Mouse (Mus musculus): ENCODE data around the gene Chd8. TPM values are rescaled to one million over a fixed set of nuclear protein-coding genes. Genes with fewer than 3 reads are reported as not detected.
"Not testable (repeated sequence)": the region's sequence is repeated elsewhere in the genome, so short reads cannot be mapped to it uniquely, and the experiment has no call there.

Gene Chd8
- total RNA-seq (2017): 78.1 and 88.8 TPM in 2 replicates

GRCm38 (mm10) chr14:52257484-52258213 lies at the start of gene Chd8:
Chd8 (minus strand) TSS chr14:52257780.
- ATAC-seq (replicated peaks in 1 of 2; ENCODE audit: insufficient read depth in 1 of 2, low FRiP score in 2 of 2, low TSS enrichment in 1 of 2, low read depth in 1 of 2, poor library complexity in 2 of 2, severe bottlenecking in 2 of 2): peak; percentile 100

GRCm38 (mm10) chr14:52306100-52306499 lies 48.5 kb upstream of the Chd8 start:
- no peak for ATAC-seq (replicated peaks in 1 of 2; ENCODE audit: insufficient read depth in 1 of 2, low FRiP score in 2 of 2, low TSS enrichment in 1 of 2, low read depth in 1 of 2, poor library complexity in 2 of 2, severe bottlenecking in 2 of 2)

GRCm38 (mm10) chr14:52304644-52305271 lies 47.2 kb upstream of the Chd8 start, which contains the start of gene Mettl3:
Mettl3 (minus strand) TSS chr14:52305128.
- ATAC-seq (replicated peaks in 1 of 2; ENCODE audit: insufficient read depth in 1 of 2, low FRiP score in 2 of 2, low TSS enrichment in 1 of 2, low read depth in 1 of 2, poor library complexity in 2 of 2, severe bottlenecking in 2 of 2): peak; percentile 95 to 96

DNA sequence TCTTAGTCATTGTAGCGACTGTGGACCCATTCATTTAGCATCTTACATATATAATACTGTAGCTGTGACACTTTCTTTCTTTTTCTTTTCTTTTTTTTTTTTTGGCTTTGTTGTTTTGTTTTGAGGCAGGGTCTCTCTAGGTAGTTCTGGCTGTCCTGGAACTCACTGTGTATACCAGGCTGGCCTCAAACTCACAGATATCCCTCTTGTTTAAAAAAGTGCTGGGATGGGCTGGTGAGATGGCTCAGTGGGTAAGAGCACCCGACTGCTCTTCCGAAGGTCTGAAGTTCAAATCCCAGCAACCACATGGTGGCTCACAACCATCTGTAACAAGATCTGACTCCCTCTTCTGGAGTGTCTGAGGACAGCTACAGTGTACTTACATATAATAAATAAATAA lies 45.9 kb upstream of the Chd8 start:
- ATAC-seq (replicated peaks in 1 of 2; ENCODE audit: insufficient read depth in 1 of 2, low FRiP score in 2 of 2, low TSS enrichment in 1 of 2, low read depth in 1 of 2, poor library complexity in 2 of 2, severe bottlenecking in 2 of 2): not testable (repeated sequence)

- ATAC-seq (replicated peaks in 1 of 2; ENCODE audit: insufficient read depth in 1 of 2, low FRiP score in 2 of 2, low TSS enrichment in 1 of 2, low read depth in 1 of 2, poor library complexity in 2 of 2, severe bottlenecking in 2 of 2): peak in 1 of 2 experiments; percentile 69; a peak in 2 of 4 replicates
Observed at GRCm38 (mm10) chr14:52295558-52296264, 38.1 kb upstream of the Chd8 start.

GRCm38 (mm10) chr14:52284191-52284590 lies 26.6 kb upstream of the Chd8 start:
- ATAC-seq (replicated peaks in 1 of 2; ENCODE audit: insufficient read depth in 1 of 2, low FRiP score in 2 of 2, low TSS enrichment in 1 of 2, low read depth in 1 of 2, poor library complexity in 2 of 2, severe bottlenecking in 2 of 2): no peak

- ATAC-seq (replicated peaks in 1 of 2; ENCODE audit: insufficient read depth in 1 of 2, low FRiP score in 2 of 2, low TSS enrichment in 1 of 2, low read depth in 1 of 2, poor library complexity in 2 of 2, severe bottlenecking in 2 of 2): no peak
Observed at GRCm38 (mm10) chr14:52283629-52284028, 26.0 kb upstream of the Chd8 start.

DNA sequence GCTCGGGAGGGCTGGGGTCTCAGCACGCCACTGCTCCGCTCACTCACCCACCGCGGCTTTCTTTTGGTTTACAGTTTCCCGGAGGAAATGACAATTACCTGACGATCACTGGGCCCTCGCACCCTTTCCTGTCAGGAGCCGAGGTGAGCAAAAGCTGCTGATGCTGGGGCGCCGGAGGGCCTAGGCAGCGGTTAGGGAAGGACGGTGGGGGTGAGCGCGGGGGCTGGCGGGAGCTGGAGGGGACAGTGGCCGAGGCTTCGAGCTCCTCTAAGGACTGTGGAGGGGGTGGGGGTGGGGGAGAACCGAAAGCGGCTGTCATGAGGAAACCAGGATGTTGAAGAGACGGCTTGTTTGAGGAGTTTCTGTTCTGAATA lies 22.2 kb upstream of the Chd8 start:
- peak in 1 of 2 experiments; percentile 23; a peak in 2 of 4 replicates for ATAC-seq (replicated peaks in 1 of 2; ENCODE audit: insufficient read depth in 1 of 2, low FRiP score in 2 of 2, low TSS enrichment in 1 of 2, low read depth in 1 of 2, poor library complexity in 2 of 2, severe bottlenecking in 2 of 2)

GRCm38 (mm10) chr14:52278932-52279746 lies 21.6 kb upstream of the Chd8 start, which contains the start of the genes Tox4 and Rab2b:
Tox4 (plus strand) TSS chr14:52279146.
Rab2b (minus strand) TSS chr14:52279545.
- ATAC-seq (replicated peaks in 1 of 2; ENCODE audit: insufficient read depth in 1 of 2, low FRiP score in 2 of 2, low TSS enrichment in 1 of 2, low read depth in 1 of 2, poor library complexity in 2 of 2, severe bottlenecking in 2 of 2): peak; percentile 97 to 98

GRCm38 (mm10) chr14:52277210-52277609 lies 19.6 kb upstream of the Chd8 start:
- ATAC-seq (replicated peaks in 1 of 2; ENCODE audit: insufficient read depth in 1 of 2, low FRiP score in 2 of 2, low TSS enrichment in 1 of 2, low read depth in 1 of 2, poor library complexity in 2 of 2, severe bottlenecking in 2 of 2): no peak

GRCm38 (mm10) chr14:52272781-52273180 lies 15.2 kb upstream of the Chd8 start:
- no peak for ATAC-seq (replicated peaks in 1 of 2; ENCODE audit: insufficient read depth in 1 of 2, low FRiP score in 2 of 2, low TSS enrichment in 1 of 2, low read depth in 1 of 2, poor library complexity in 2 of 2, severe bottlenecking in 2 of 2)

DNA sequence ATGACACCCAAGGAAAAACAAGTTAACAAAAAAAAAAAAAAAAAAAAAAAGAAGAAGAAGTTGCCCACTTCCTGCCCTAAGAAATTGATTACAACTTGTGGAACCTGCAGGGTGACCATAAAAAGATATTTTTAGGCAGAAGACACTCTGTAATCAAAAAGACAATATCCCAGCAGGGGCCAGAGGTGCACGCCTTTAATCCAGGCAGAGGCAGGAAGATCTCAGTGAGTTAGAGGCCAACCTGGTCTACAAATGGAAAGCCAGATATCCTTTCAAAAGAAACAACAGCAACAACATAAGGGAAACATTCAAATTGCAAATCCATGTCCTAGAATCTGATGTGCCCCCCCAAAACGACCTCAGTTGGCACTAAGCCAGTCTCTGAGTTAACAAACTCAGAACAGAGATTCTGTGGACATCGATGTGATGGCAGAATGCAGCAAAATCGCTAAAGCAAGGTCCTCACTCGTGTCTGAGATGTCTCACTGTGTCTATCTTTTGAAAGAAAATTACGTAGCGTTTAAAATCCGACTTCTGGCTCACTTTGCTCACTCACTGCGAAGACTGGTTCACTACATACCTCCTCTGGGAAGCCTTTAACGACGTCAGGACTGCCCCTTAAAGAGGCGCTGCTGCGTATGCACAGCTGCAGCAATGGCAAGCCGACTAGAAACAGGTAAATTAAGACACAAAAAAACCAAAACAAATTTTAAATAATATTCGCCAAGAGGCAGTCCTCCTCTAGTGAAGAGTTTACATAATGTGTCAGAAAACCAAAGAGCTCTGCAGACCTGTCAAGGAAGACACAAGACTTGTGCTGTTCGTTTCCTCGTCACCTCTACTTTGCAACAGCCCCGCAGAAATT lies 1.0 kb downstream of the Chd8 start:
- ATAC-seq (replicated peaks in 1 of 2; ENCODE audit: insufficient read depth in 1 of 2, low FRiP score in 2 of 2, low TSS enrichment in 1 of 2, low read depth in 1 of 2, poor library complexity in 2 of 2, severe bottlenecking in 2 of 2): no peak

DNA sequence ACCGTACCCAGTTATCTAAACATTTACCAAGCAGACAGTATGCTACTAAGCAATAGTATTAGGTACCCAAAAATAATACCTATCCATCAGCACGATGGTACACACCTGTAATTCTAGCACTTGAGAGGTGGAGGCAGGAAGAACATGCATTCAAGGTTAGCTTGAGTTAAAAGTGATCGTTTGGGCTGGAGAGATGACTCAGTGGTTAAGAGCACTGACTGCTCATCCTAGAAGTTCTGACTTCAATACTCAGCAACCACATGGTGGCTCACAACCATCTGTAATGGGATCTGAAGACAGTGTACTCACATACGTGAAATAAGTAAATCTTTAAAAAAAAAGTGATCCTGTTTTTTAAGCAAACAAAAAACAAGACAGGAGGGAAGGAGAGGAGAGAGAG lies 11.5 kb downstream of the Chd8 start:
- no peak for ATAC-seq (replicated peaks in 1 of 2; ENCODE audit: insufficient read depth in 1 of 2, low FRiP score in 2 of 2, low TSS enrichment in 1 of 2, low read depth in 1 of 2, poor library complexity in 2 of 2, severe bottlenecking in 2 of 2)

DNA sequence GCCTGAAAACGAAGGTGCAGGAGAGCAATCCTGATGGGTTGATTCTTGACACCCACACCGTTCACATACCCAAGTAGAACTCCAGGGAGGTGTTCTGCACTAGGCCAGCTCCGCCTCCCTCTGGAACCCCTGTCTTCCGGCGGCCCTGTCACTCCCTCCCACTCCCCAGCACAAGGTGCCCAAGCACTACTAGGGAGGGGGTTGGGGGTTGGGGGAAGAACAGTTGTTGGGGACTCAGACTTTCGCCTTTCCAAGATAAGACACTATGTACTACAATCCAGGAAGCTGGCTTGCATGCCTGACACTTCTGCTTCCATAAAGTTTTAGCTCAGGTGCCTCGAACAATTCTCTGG lies 12.9 kb downstream of the Chd8 start:
- ATAC-seq (replicated peaks in 1 of 2; ENCODE audit: insufficient read depth in 1 of 2, low FRiP score in 2 of 2, low TSS enrichment in 1 of 2, low read depth in 1 of 2, poor library complexity in 2 of 2, severe bottlenecking in 2 of 2): no peak

GRCm38 (mm10) chr14:52244041-52244689 lies 13.4 kb downstream of the Chd8 start:
- ATAC-seq (replicated peaks in 1 of 2; ENCODE audit: insufficient read depth in 1 of 2, low FRiP score in 2 of 2, low TSS enrichment in 1 of 2, low read depth in 1 of 2, poor library complexity in 2 of 2, severe bottlenecking in 2 of 2): peak; percentile 99 to 100

DNA sequence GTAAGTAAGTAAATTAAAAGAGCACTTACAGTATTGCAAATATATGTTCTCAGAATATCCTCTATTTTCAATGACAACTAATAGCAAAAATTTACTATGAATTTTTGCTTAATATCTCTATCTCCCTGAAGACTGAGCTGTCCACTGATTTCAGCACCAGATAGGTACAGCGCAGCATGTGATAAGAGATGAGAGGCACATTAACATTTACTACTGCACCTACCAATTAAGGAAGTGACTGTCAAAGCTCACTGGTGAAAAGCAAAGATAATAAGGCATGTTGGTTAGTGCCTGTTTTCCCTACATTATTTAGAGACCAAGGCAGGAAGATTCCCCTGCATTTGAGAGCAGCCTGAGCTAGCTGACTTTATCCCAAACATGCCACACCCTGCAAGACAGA lies 21.4 kb downstream of the Chd8 start:
- ATAC-seq (replicated peaks in 1 of 2; ENCODE audit: insufficient read depth in 1 of 2, low FRiP score in 2 of 2, low TSS enrichment in 1 of 2, low read depth in 1 of 2, poor library complexity in 2 of 2, severe bottlenecking in 2 of 2): no peak
